Mouse (Mus musculus) right cerebral cortex, postnatal 25 days (tissue): ENCODE results near the gene Stk19.
A peak's percentile ranks its signal among the peaks of the same experiment; 100 is the strongest.
"Not testable (repeated sequence)": the region's sequence is repeated elsewhere in the genome, so short reads cannot be mapped to it uniquely, and the experiment has no call there.

Experiments
- DNase-seq: peaks from one replicate; pipeline ENCODE4 v3.0.0; 2022

Gene Stk19

GRCm38 (mm10) chr17:34838785-34839184, 2.0 kb upstream of the Stk19 start:
- no peak for DNase-seq

GRCm38 (mm10) chr17:34837464-34838324, 949 bp upstream of the Stk19 start:
- DNase-seq = no peak

GRCm38 (mm10) chr17:34836155-34836855, 440 bp downstream of the Stk19 start:
- no peak for DNase-seq

- not testable (repeated sequence) for DNase-seq
Observed at GRCm38 (mm10) chr17:34830776-34831175, 6.0 kb downstream of the Stk19 start.

GRCm38 (mm10) chr17:34814818-34815370, 21.9 kb downstream of the Stk19 start:
- DNase-seq = no peak

- peak; percentile 26 for DNase-seq
Observed at GRCm38 (mm10) chr17:34813747-34814146, 23.0 kb downstream of the Stk19 start.

- no peak for DNase-seq
Observed at GRCm38 (mm10) chr17:34811275-34811674, 25.5 kb downstream of the Stk19 start.

GRCm38 (mm10) chr17:34810811-34811210, 25.9 kb downstream of the Stk19 start:
- DNase-seq = not testable (repeated sequence)

GRCm38 (mm10) chr17:34810411-34810810, 26.3 kb downstream of the Stk19 start:
- not testable (repeated sequence) for DNase-seq

- DNase-seq = no peak
Observed at GRCm38 (mm10) chr17:34808599-34809205, 28.0 kb downstream of the Stk19 start.

GRCm38 (mm10) chr17:34807176-34807575, 29.6 kb downstream of the Stk19 start:
- no peak for DNase-seq

GRCm38 (mm10) chr17:34804871-34805562, 31.7 kb downstream of the Stk19 start:
- DNase-seq = no peak

GRCm38 (mm10) chr17:34804301-34804700, 32.4 kb downstream of the Stk19 start, which contains the start of gene Cyp21a1:
Gene Cyp21a1, minus strand, starts transcription at chr17:34804561.
- DNase-seq = not testable (repeated sequence)

GRCm38 (mm10) chr17:34803367-34803766, 33.4 kb downstream of the Stk19 start:
- DNase-seq = not testable (repeated sequence)

- not testable (repeated sequence) for DNase-seq
Observed at GRCm38 (mm10) chr17:34802756-34803155, 34.0 kb downstream of the Stk19 start.

- DNase-seq = not testable (repeated sequence)
Observed at GRCm38 (mm10) chr17:34800781-34801305, 35.9 kb downstream of the Stk19 start.

GRCm38 (mm10) chr17:34799531-34799925, 37.2 kb downstream of the Stk19 start:
- no peak for DNase-seq

- no peak for DNase-seq
Observed at GRCm38 (mm10) chr17:34798866-34799530, 37.7 kb downstream of the Stk19 start.

GRCm38 (mm10) chr17:34798071-34798470, 38.7 kb downstream of the Stk19 start:
- DNase-seq = not testable (repeated sequence)

- DNase-seq = not testable (repeated sequence)
Observed at GRCm38 (mm10) chr17:34797211-34797995, 39.3 kb downstream of the Stk19 start.
